Mouse (Mus musculus) cerebellum, adult (tissue): ENCODE data around the gene Fam71d.

ENCODE experiments used
- ATAC-seq: cut with Nextera tagmentation; 2 replicates; pipeline ENCODE4 v1.9.2; 2017; ENCODE audit warnings: mild to moderate bottlenecking, moderate library complexity, mixed read lengths; ENCODE audit not compliant: insufficient number of reproducible peaks, low FRiP score, low TSS enrichment

Gene Fam71d

GRCm38 (mm10) chr12:78769031-78769713 is 77.8 kb downstream of the Fam71d start:
- ATAC-seq = no peak

- no peak for ATAC-seq
Observed at GRCm38 (mm10) chr12:78773211-78773610, 81.9 kb downstream of the Fam71d start.

- ATAC-seq = no peak
Observed at GRCm38 (mm10) chr12:78777916-78778315, 86.6 kb downstream of the Fam71d start.

GRCm38 (mm10) chr12:78778423-78779067 is 87.2 kb downstream of the Fam71d start:
- no peak for ATAC-seq
